Mouse (Mus musculus) midbrain, embryonic 14.5 days (tissue): Measurements from ENCODE around the gene Cyp4f40. TPM values are rescaled to one million over a fixed set of nuclear protein-coding genes. Genes with fewer than 3 reads are reported as not detected.
A peak's percentile ranks its signal among the peaks of the same experiment; 100 is the strongest.
"Not testable (repeated sequence)": the region's sequence is repeated elsewhere in the genome, so short reads cannot be mapped to it uniquely, and the experiment has no call there.

ENCODE experiments used
- ATAC-seq: fragments of 200-750 bp; cut with Nextera tagmentation; 2 replicates; pipeline ENCODE4 v1.8.0; 2017; ENCODE audit warnings: moderate number of reproducible peaks, moderate library complexity; ENCODE audit not compliant: low FRiP score, low TSS enrichment
- DNase-seq: peaks from one replicate; pipeline ENCODE4 v3.0.0-alpha.2; 2015
- H3K27ac ChIP-seq: fragments of 300-500 bp; sonication (generic); replicated peaks from 2 replicates; pipeline ENCODE4 v1.5.1; 2014; ENCODE audit warnings: mild to moderate bottlenecking, low read depth, low read length, moderate library complexity
- H3K27me3 ChIP-seq: fragments of 300-500 bp; sonication (generic); 2 replicates; pipeline ENCODE4 v1.6.1; 2014; ENCODE audit warnings: low read length, control low read depth, mixed read lengths; ENCODE audit not compliant: control insufficient read depth, insufficient read depth
- H3K36me3 ChIP-seq: fragments of 300-500 bp; sonication (generic); 2 replicates; pipeline ENCODE4 v1.6.1; 2014; ENCODE audit warnings: low read length, control low read depth; ENCODE audit not compliant: control insufficient read depth, insufficient read depth
- H3K4me1 ChIP-seq: fragments of 300-500 bp; sonication (generic); 2 replicates; pipeline ENCODE4 v1.6.1; 2014; ENCODE audit warnings: mild to moderate bottlenecking, antibody characterized with exemption, low read length, control low read depth; ENCODE audit not compliant: control insufficient read depth, insufficient read depth
- H3K4me2 ChIP-seq: fragments of 300-500 bp; sonication (generic); 2 replicates; pipeline ENCODE4 v1.6.1; 2014; ENCODE audit warnings: mild to moderate bottlenecking, low read length, moderate library complexity
- H3K4me3 ChIP-seq: fragments of 300-500 bp; sonication (generic); replicated peaks from 2 replicates; pipeline ENCODE4 v1.5.1; 2014; ENCODE audit warnings: low read depth, low read length
- H3K9ac ChIP-seq: fragments of 300-500 bp; sonication (generic); replicated peaks from 2 replicates; pipeline ENCODE4 v1.6.1; 2014; ENCODE audit warnings: mild to moderate bottlenecking, low read length, moderate library complexity
- H3K9me3 ChIP-seq: fragments of 300-500 bp; sonication (generic); 2 replicates; pipeline ENCODE4 v1.6.1; 2016; ENCODE audit warnings: low read length, control low read depth, mixed read lengths; ENCODE audit not compliant: control insufficient read depth
- WGBS: fragments of 180-500 bp; shearing (Covaris S2); extraction: QIAGEN DNeasy Blood & Tissue Kit; methylation state at CpG from one replicate; pipeline ENCODE4 v1.1.7; 2014; 5-methylcytosine and 5-hydroxymethylcytosine counted together
- polyA plus RNA-seq: library from polyadenylated mRNA; unstranded; fragments of >200 nt; fragmentation: Nextera tagmentation; extraction: Ambion mirVana; gene quantifications from 2 replicates; pipeline ENCODE4 v1.2.1, GENCODE M21; 2014

Cyp4f40 gene
- polyA plus RNA-seq, 1 experiment from 2014 or later: not detected

DNA sequence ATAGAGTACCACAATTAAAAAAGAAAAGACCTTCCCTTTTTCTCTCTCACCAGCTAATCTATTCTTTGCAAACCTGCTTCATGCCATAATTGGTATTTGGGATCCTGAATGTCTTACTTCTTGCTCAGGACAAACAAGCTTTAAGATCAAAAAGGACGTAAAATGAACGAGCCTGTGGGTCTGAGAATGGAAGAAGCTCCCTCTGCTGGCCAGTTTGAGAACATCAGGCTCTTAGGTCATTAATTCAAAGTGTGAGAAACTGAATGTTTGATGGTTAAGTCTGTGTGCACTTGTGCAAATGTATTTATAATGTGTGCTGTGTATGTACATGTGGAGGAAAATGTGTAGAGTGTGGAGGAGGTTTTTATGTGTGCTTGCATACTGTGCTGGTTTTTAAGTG lies 21.7 kb downstream of the Cyp4f40 start:
- H3K9me3 ChIP-seq: no peaks in the 10 kb centered on the region
- H3K36me3 ChIP-seq: no peaks in the 10 kb centered on the region
- H3K4me2 ChIP-seq: no peak overlapping the region
- WGBS: 27% methylated on average over 2 of the region's 2 CpGs
- H3K9ac ChIP-seq: no peak overlapping the region
- peak; percentile 80 for DNase-seq
- no peak for ATAC-seq
- no peak overlapping the region for H3K27ac ChIP-seq
- no peaks in the 10 kb centered on the region for H3K27me3 ChIP-seq
- H3K4me3 ChIP-seq: no peak overlapping the region
- no peaks in the 10 kb centered on the region for H3K4me1 ChIP-seq

DNA sequence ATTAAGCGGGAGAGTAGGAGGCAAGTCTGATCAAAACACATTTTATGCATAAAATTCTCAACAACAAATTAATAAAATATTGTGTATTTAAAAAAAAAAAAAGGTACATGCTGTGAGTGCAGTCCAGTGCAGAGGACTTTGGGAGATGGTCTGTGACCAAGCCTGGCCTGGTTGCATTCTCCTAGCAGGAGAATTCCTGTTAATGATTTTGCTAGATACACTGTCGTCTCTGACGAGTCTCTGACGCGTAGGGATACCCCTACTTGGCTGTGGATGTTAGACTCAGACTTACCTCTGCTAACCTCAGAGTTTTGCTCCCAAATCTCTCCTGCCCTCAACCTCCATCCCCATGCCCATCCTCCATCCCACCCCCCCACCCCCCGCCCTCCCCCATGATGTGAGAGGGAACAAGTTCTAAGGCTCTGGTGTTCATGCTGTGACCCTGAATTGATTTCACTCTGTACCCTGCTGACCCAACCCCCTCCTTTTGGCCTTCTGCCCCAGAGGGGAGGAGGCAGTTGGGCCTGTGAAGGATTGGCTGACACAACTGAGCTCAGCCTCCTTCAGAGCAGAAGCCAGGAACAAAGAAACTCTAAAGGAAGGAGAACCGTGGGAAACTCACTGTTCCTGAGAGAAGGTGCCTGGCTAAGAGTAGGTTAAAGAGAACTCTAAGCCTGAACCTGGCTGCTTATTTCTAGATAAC lies 26.5 kb downstream of the Cyp4f40 start, which contains the start of gene Cyp4f15:
TSS of gene Cyp4f15 (plus strand) at position 580 of the 703 bp plus-strand sequence.
- 18% methylated on average over 7 of the region's 7 CpGs for WGBS

GRCm38 (mm10) chr17:32686722-32687121 lies 28.0 kb downstream of the Cyp4f40 start:
- Histone ChIP-seq H3K9me3 (no peaks in the 10 kb centered on the region), H3K4me2 (no peak overlapping the region), H3K4me1 (no peaks in the 10 kb centered on the region), H3K4me3 (no peak overlapping the region), H3K27ac (no peak overlapping the region), H3K9ac (no peak overlapping the region), H3K36me3 (no peaks in the 10 kb centered on the region), H3K27me3 (no peaks in the 10 kb centered on the region)
- 94% methylated on average over 5 of the region's 5 CpGs for WGBS
- ATAC-seq (no peak), DNase-seq (no peak)

More for the DNA sequence above, 26.5 kb downstream of the Cyp4f40 start, which contains the start of gene Cyp4f15:
- Histone ChIP-seq H3K9ac (no peak within 1 kb of the TSS), H3K4me3 (no peak within 1 kb of the TSS), H3K27ac (no peak within 1 kb of the TSS), H3K4me1 (no peaks in the 10 kb centered on the region), H3K4me2 (no peak within 1 kb of the TSS), H3K36me3 (no peaks in the 10 kb centered on the region), H3K9me3 (no peaks in the 10 kb centered on the region), H3K27me3 (no peaks in the 10 kb centered on the region)
- DNase-seq (peak; percentile 32), ATAC-seq (no peak)

- H3K9ac ChIP-seq: no peak overlapping the region
- H3K4me1 ChIP-seq: no peaks in the 10 kb centered on the region
- no peaks in the 10 kb centered on the region for H3K27me3 ChIP-seq
- H3K27ac ChIP-seq: no peak overlapping the region
- 92% methylated on average over 1 of the region's 1 CpGs for WGBS
- H3K4me3 ChIP-seq: no peak overlapping the region
- no peak overlapping the region for H3K4me2 ChIP-seq
- no peaks in the 10 kb centered on the region for H3K36me3 ChIP-seq
- DNase-seq (no peak), ATAC-seq (no peak)
- H3K9me3 ChIP-seq: no peaks in the 10 kb centered on the region
Observed at GRCm38 (mm10) chr17:32690959-32691358, 32.3 kb downstream of the Cyp4f40 start.

DNA sequence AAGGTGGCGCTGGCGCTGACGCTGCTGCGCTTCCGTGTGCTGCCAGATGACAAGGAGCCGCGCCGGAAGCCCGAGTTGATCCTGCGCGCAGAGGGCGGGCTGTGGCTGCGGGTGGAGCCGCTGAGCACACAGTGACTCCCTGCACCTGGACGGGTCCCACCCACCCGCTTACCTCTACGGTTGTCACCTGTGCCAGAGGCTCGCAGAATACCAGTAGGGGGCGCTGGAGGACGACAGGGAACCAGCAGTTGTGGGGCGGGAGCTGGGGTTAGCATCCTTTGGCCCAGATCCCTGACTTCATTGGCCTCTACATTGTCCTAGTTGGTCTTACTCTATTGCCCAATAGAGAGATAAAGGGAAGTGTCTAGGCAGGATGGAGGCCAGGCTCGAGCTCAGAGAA lies 44.1 kb downstream of the Cyp4f40 start:
- DNase-seq (peak; percentile 12), ATAC-seq (no peak)
- Histone ChIP-seq H3K27ac (no peak overlapping the region), H3K4me1 (no peaks in the 10 kb centered on the region), H3K9ac (no peak overlapping the region), H3K4me3 (0 out of 2 replicates have a peak overlapping the region, but pooled peaks have one; percentile 7), H3K9me3 (peaks cover 8% of the 10 kb centered on the region; the same call in 1 of the 2 replicates), H3K36me3 (no peaks in the 10 kb centered on the region), H3K27me3 (no peaks in the 10 kb centered on the region), H3K4me2 (peak overlapping the region; percentile 22)
- WGBS: 40% methylated on average over 22 of the region's 22 CpGs

DNA sequence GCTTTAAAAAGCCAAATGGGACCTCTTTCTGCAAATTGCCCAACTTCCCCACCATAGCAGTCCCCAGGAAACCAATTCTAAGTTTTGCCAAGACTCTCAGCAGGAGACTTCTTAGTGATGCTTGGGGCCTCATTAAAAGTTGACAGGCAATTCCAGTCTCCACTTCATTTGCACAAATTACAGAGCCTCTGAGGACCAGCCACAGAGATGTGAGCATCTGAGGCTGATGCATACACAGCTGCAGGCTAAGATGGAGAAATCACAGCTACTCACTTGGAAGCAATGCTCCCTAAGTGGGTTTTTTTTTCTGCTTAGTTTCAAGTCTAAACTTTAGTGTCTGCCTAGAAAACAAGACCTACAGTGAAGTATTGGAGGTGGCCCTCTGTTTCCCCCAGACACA lies 51.8 kb downstream of the Cyp4f40 start:
- not testable (repeated sequence) for H3K4me2 ChIP-seq, H3K9me3 ChIP-seq, ATAC-seq, H3K27me3 ChIP-seq, H3K9ac ChIP-seq, H3K36me3 ChIP-seq, H3K27ac ChIP-seq, H3K4me1 ChIP-seq, DNase-seq, H3K4me3 ChIP-seq

DNA sequence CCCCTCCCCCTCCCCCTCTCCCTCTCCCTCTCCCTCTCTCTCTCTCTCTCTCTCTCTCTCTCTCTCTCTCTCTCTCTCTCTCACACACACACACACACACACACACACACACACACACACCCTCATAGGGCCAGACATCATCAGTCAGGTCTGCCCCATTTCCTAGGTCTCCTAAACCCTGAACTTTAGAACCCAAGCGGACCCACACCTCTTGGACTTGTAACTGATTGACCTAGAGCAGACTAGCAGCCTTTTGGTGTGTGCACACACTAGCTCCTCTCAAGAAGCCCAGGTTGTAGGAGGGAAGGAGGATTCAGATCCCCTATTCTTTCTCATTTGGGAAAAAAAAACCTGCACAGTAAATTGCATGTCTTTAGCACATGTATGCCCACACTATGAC lies 63.5 kb downstream of the Cyp4f40 start:
- not testable (repeated sequence) for H3K9me3 ChIP-seq, H3K4me3 ChIP-seq, H3K4me1 ChIP-seq, H3K36me3 ChIP-seq, H3K9ac ChIP-seq, DNase-seq, H3K4me2 ChIP-seq, ATAC-seq, H3K27me3 ChIP-seq, H3K27ac ChIP-seq
- 92% methylated on average over 1 of the region's 1 CpGs for WGBS

DNA sequence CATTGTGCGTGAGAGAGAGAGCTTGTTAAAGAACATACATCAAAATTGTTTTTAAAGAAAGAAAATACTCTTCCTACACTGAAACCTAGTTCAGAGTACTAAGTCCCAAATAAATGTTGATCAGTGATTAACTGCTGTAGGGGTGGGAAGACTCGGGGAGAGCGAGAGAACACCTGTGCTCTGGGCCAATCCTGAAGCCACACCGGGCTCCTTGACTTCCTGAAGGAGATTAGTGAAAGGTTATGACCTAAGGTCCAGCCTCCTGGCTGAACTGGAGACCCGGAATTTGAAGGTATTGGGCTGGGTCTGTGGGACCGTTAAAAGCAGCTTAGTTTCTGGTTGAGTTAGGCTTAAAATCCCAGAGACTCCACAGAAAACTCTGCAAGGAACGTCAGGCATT lies 64.1 kb downstream of the Cyp4f40 start:
- no peak overlapping the region for H3K27ac ChIP-seq
- H3K4me3 ChIP-seq: no peak overlapping the region
- WGBS: 78% methylated on average over 7 of the region's 7 CpGs
- no peak overlapping the region for H3K4me2 ChIP-seq
- DNase-seq: no peak
- no peaks in the 10 kb centered on the region for H3K4me1 ChIP-seq
- no peak overlapping the region for H3K9ac ChIP-seq
- no peak for ATAC-seq
- no peaks in the 10 kb centered on the region for H3K27me3 ChIP-seq
- no peaks in the 10 kb centered on the region for H3K9me3 ChIP-seq
- H3K36me3 ChIP-seq: no peaks in the 10 kb centered on the region

DNA sequence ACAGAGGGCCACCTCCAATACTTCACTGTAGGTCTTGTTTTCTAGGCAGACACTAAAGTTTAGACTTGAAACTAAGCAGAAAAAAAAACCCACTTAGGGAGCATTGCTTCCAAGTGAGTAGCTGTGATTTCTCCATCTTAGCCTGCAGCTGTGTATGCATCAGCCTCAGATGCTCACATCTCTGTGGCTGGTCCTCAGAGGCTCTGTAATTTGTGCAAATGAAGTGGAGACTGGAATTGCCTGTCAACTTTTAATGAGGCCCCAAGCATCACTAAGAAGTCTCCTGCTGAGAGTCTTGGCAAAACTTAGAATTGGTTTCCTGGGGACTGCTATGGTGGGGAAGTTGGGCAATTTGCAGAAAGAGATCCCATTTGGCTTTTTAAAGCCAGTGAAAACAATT lies 67.7 kb downstream of the Cyp4f40 start:
- H3K4me1 ChIP-seq, H3K9me3 ChIP-seq, H3K27ac ChIP-seq, DNase-seq, H3K4me2 ChIP-seq, H3K36me3 ChIP-seq, H3K27me3 ChIP-seq, ATAC-seq, H3K4me3 ChIP-seq, H3K9ac ChIP-seq: not testable (repeated sequence)
